Mouse (Mus musculus) embryonic fibroblast, embryonic 13.5 days (primary cell): ENCODE results near the gene Lamb3.

Source experiments
- CTCF ChIP-seq: IDR thresholded peaks from 2 replicates; pipeline ENCODE4 v1.5.1; 2011; ENCODE audit warnings: mild to moderate bottlenecking, control low read depth, low read length, moderate library complexity, borderline replicate concordance; ENCODE audit not compliant: insufficient read depth
- POLR2A ChIP-seq: IDR thresholded peaks from 2 replicates; pipeline ENCODE4 v1.6.1; 2011; ENCODE audit warnings: low read depth, mild to moderate bottlenecking, control low read depth, low read length, moderate library complexity

DNA sequence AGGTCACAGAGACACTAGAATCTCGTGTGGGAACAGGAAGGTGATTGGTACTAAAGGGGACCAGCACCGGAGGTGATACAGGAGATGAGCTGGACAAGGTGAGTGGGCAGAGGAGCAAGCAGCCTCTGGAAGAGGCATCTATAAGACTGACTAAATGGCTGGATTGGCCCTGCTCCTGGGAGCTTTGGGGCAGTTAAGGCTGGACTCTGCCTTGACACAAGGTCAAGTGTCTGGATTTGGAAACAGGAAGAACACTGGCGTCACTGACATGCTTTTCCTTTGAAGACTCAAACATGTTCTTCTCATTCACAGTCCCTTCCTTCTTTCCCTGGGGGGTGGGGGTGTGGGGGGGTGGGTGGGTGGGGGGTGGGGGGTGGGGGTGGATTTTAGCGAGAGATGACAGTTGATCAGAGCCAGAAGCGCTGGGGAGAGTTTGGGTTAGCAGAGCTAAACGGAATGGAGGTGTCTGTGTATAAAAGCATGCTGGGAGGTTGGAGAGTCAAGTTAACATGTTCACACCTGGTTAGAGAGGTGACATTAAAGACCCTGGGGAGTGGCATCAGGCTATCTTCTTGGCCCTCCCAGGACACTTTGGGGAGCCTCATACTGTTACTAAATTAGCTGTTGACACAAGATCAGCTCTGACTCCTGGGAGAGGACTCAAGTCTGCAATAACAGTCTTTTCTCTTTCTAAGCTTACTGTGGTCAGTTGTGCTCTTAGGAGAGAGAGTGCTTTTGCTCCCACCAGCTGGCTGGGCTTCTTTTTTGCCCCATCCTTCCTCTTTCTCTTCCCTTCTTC, 63.7 kb downstream of the Lamb3 start:
- TF ChIP-seq POLR2A (no peak), CTCF (no peak)
